Mouse (Mus musculus) stomach, postnatal 0 days (tissue): ENCODE results near the gene Sec1. TPM values are rescaled to one million over a fixed set of nuclear protein-coding genes. Genes with fewer than 3 reads are reported as not detected.

Source experiments
- ATAC-seq: fragments of 200-750 bp; cut with Nextera tagmentation; 2 replicates; pipeline ENCODE4 v1.8.0; 2017; ENCODE audit not compliant: low FRiP score, low TSS enrichment
- DNase-seq: peaks from one replicate; pipeline ENCODE4 v3.0.0-alpha.2; 2016; ENCODE audit warnings: low spot score
- H3K27ac ChIP-seq: fragments of 300-500 bp; sonication (generic); replicated peaks from 2 replicates; pipeline ENCODE4 v1.5.1; 2014; ENCODE audit warnings: mild to moderate bottlenecking, control low read depth
- H3K27me3 ChIP-seq: fragments of 300-500 bp; sonication (generic); 2 replicates; pipeline ENCODE4 v1.6.1; 2014; ENCODE audit warnings: low read length; ENCODE audit not compliant: control insufficient read depth, insufficient read depth
- H3K36me3 ChIP-seq: fragments of 300-500 bp; sonication (generic); 2 replicates; pipeline ENCODE4 v1.6.1; 2014; ENCODE audit warnings: low read length, mixed read lengths; ENCODE audit not compliant: control insufficient read depth, insufficient read depth
- H3K4me1 ChIP-seq: fragments of 300-500 bp; sonication (generic); replicated peaks from 2 replicates; pipeline ENCODE4 v1.6.1; 2014; ENCODE audit warnings: antibody characterized with exemption; ENCODE audit not compliant: control insufficient read depth, insufficient read depth
- H3K4me2 ChIP-seq: fragments of 300-500 bp; sonication (generic); replicated peaks from 2 replicates; pipeline ENCODE4 v1.6.1; 2014; ENCODE audit warnings: low read depth, mild to moderate bottlenecking, control low read depth, moderate library complexity
- H3K4me3 ChIP-seq: fragments of 300-500 bp; sonication (generic); 2 replicates; pipeline ENCODE4 v1.5.1; 2014; ENCODE audit warnings: low read depth, low read length, control low read depth
- H3K9ac ChIP-seq: fragments of 300-500 bp; sonication (generic); 2 replicates; pipeline ENCODE4 v1.6.1; 2014; ENCODE audit warnings: mild to moderate bottlenecking, low read length, control low read depth, mixed read lengths
- H3K9me3 ChIP-seq: fragments of 300-500 bp; sonication (generic); 2 replicates; pipeline ENCODE4 v1.6.1; 2016; ENCODE audit warnings: low read length; ENCODE audit not compliant: control insufficient read depth
- CTCF ChIP-seq: IDR thresholded peaks from 2 replicates; pipeline ENCODE4 v1.5.1; 2016; ENCODE audit warnings: antibody characterized with exemption, low read depth, mild to moderate bottlenecking, moderate library complexity
- EP300 ChIP-seq: optimal IDR thresholded peaks from 2 replicates; pipeline ENCODE3; 2016; ENCODE audit warnings: antibody characterized with exemption
- WGBS: fragments of 180-500 bp; shearing (Covaris S2); extraction: QIAGEN DNeasy Blood & Tissue Kit; methylation state at CpG from one replicate; pipeline ENCODE4 v1.1.7; 2014; 5-methylcytosine and 5-hydroxymethylcytosine counted together
- polyA plus RNA-seq: library from polyadenylated mRNA; unstranded; fragments of >200 nt; fragmentation: Nextera tagmentation; extraction: Ambion mirVana; gene quantifications from 2 replicates; pipeline ENCODE4 v1.2.1, GENCODE M21; 2015

Gene Sec1
- polyA plus RNA-seq, 1 experiment from 2014 or later = 0.53 TPM

GRCm38 (mm10) chr7:45638623-45639401 lies 55.4 kb downstream of the Sec1 start:
- Histone ChIP-seq H3K4me2 (peak overlapping the region; percentile 47), H3K27me3 (no peaks in the 10 kb centered on the region), H3K27ac (no peak overlapping the region), H3K9me3 (no peaks in the 10 kb centered on the region), H3K9ac (0 out of 2 replicates have a peak overlapping the region, but pooled peaks have one; percentile 27), H3K4me3 (no peak overlapping the region), H3K4me1 (peaks cover 21% of the 10 kb centered on the region), H3K36me3 (0 out of 2 replicates have a peak, but pooled peaks cover 2% of the 10 kb centered on the region)
- DNase-seq (peak; percentile 95), ATAC-seq (peak; percentile 87)
- 21% methylated on average over 29 of the region's 29 CpGs for WGBS
- no peak for TF ChIP-seq EP300
- no peak for TF ChIP-seq CTCF

- 91% methylated on average over 6 of the region's 6 CpGs for WGBS
- ATAC-seq (no peak), DNase-seq (no peak)
- 0 out of 2 replicates have a peak, but pooled peaks cover 2% of the 10 kb centered on the region for H3K36me3 ChIP-seq
- H3K27me3 ChIP-seq = no peaks in the 10 kb centered on the region
- H3K4me3 ChIP-seq = no peak overlapping the region
- peak overlapping the region; percentile 47; the same call in 1 of the 2 replicates for H3K4me2 ChIP-seq
- no peak overlapping the region for H3K9ac ChIP-seq
- TF ChIP-seq CTCF (no peak), EP300 (no peak)
- H3K4me1 ChIP-seq = peaks cover 16% of the 10 kb centered on the region
- no peaks in the 10 kb centered on the region for H3K9me3 ChIP-seq
- no peak overlapping the region for H3K27ac ChIP-seq
Measured at GRCm38 (mm10) chr7:45637710-45638109, 56.5 kb downstream of the Sec1 start.

DNA sequence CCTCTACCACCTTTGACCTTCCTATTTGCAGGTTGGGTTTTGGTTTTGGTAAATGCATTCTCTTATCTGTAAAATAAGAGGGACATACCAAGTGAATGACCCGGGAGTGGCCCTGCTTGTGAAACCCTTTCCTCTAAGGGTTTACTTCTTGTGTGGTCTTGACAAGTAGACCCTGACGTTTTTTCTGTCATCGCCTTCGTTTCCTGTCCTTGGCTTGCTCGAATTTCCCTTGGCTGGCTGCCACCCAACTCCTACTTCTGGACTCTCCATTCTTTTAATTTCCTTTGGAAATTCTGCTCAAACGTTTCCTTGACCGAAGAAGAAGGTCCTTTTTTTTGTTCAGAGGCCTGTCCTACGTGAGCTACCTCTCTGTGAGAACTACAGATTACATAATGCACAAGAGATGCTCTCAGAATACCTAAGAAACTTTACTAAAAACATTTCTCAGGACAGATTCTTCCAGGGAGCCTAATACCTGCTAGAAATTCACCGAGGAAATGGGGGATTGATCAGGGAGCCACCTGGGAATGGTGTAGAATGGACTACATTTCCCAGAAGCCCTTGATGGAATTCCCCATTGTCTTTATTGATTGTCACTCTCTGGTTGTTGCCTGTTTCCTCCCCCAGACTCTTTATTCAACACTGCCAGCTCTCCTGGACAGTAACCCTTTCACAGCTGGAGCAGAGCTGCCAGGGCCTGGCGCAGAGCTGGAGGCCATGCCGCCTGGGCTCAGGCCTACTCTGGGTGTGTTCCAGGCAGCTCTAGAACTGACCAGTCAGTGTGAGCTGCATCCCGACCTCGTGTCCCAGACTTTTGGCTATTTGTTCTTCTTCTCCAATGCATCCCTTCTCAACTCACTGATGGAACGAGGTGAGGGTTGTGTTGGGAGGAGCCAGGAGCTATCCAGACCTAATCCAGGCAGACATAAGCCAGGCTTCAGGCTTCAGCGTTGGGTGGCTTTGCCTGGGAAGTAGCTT lies 58.2 kb downstream of the Sec1 start:
- TF ChIP-seq EP300 (no peak), CTCF (no peak)
- Histone ChIP-seq H3K27me3 (no peaks in the 10 kb centered on the region), H3K9ac (no peak overlapping the region), H3K4me3 (no peak overlapping the region), H3K4me1 (peaks cover 7% of the 10 kb centered on the region), H3K9me3 (no peaks in the 10 kb centered on the region), H3K27ac (peak overlapping the region; percentile 18; the same call in 1 of the 2 replicates), H3K4me2 (no peak overlapping the region), H3K36me3 (0 out of 2 replicates have a peak, but pooled peaks cover 2% of the 10 kb centered on the region)
- 71% methylated on average over 15 of the region's 15 CpGs for WGBS
- ATAC-seq = no peak
- no peak for DNase-seq

DNA sequence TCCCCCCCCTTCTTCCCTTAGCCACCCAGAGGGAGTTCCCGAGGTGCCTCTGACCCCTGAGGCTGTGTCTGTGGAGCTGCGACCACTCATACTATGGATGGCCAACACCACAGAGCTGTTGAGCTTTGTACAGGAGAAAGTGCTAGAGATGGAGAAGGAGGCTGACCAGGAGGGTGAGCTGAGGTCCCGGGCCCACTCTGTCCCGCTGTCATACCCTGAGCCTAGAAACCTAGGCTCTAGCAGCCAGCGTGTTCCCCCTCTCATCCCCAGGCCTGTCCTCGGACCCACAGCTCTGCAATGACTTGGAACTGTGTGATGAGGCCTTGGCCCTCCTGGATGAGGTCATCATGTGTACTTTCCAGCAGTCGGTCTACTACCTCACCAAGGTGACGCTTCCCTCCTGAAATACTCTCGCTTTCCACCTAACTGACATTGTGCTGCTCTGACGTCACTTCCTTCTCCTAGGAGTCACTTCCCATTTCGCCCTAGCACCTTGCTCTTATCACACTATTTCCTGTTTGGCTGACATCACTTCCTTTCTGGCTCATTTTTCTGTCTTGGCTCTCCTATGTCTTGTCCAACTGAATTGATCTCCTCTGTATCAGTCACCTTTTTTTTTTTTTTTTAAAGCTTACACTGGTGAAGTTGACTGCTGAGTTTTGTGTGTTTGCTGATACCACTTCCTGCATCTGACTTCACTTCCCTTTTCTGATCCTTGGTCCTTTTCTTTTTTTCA lies 59.1 kb downstream of the Sec1 start:
- H3K36me3 ChIP-seq = 0 out of 2 replicates have a peak, but pooled peaks cover 2% of the 10 kb centered on the region
- TF ChIP-seq EP300 (no peak), CTCF (no peak)
- H3K9ac ChIP-seq = no peak overlapping the region
- H3K4me1 ChIP-seq = peaks cover 5% of the 10 kb centered on the region; the same call in 1 of the 2 replicates
- H3K4me2 ChIP-seq = no peak overlapping the region
- no peak overlapping the region for H3K27ac ChIP-seq
- WGBS = 88% methylated on average over 11 of the region's 11 CpGs
- H3K27me3 ChIP-seq = no peaks in the 10 kb centered on the region
- no peaks in the 10 kb centered on the region for H3K9me3 ChIP-seq
- ATAC-seq = no peak
- no peak for DNase-seq
- no peak overlapping the region for H3K4me3 ChIP-seq

DNA sequence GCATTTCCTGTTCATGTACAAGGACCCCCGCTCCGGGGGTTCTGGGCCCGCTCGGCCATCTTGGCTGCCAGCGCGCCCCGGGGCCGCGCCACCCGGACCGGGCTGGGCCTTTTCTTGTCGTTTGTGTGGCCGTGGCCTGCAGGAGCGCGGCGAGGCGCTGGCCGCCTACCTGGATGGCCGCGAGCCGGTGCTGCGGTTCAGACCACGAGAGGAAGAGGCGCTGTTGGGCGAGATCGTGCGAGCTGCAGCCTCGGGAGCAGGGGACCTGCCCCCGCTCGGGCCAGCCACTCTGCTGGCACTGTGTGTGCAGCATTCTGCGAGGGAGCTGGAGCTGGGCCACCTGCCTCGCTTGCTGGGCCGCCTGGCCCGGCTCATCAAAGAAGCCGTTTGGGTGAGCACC lies 61.7 kb downstream of the Sec1 start:
- Histone ChIP-seq H3K36me3 (0 out of 2 replicates have a peak, but pooled peaks cover 2% of the 10 kb centered on the region), H3K4me3 (no peak overlapping the region; the same call in 1 of the 2 replicates), H3K4me2 (peak overlapping the region; percentile 41), H3K4me1 (peaks cover 2% of the 10 kb centered on the region; the same call in 1 of the 2 replicates), H3K27me3 (no peaks in the 10 kb centered on the region), H3K9me3 (no peaks in the 10 kb centered on the region), H3K9ac (peak overlapping the region; percentile 31), H3K27ac (no peak overlapping the region)
- WGBS = 16% methylated on average over 35 of the region's 35 CpGs
- TF ChIP-seq CTCF = peak; percentile 62
- TF ChIP-seq EP300 = no peak
- DNase-seq (peak; percentile 81), ATAC-seq (peak; percentile 39; the same call in 1 of the 2 replicates)
